Mouse (Mus musculus) myocyte (in vitro differentiated cells): ENCODE data around the gene Rsad2.

Experiments used
- CEBPB ChIP-seq: IDR thresholded peaks from 2 replicates; pipeline ENCODE4 v1.6.1; 2011; ENCODE audit warnings: mild to moderate bottlenecking, moderate library complexity; ENCODE audit not compliant: poor library complexity, insufficient read depth, severe bottlenecking
- E2F4 ChIP-seq: IDR thresholded peaks from one replicate; pipeline ENCODE4 v1.6.1; 2011; ENCODE audit warnings: mild to moderate bottlenecking, control low read depth, moderate library complexity; ENCODE audit not compliant: insufficient read depth
- POLR2A ChIP-seq: IDR thresholded peaks from one replicate; pipeline ENCODE4 v1.6.1; 2011; ENCODE audit warnings: low read depth, mild to moderate bottlenecking, control low read depth, moderate library complexity; ENCODE audit not compliant: insufficient read length
- POLR2AphosphoS2 ChIP-seq: IDR thresholded peaks from one replicate; pipeline ENCODE4 v1.6.1; 2011; ENCODE audit warnings: low read depth, control low read depth; ENCODE audit not compliant: insufficient read length
- TCF12 ChIP-seq: IDR thresholded peaks from one replicate; pipeline ENCODE4 v1.6.1; 2011; ENCODE audit warnings: mild to moderate bottlenecking, control low read depth; ENCODE audit not compliant: poor library complexity, insufficient read depth, severe bottlenecking
- USF1 ChIP-seq: IDR thresholded peaks from one replicate; pipeline ENCODE4 v1.6.1; 2011; ENCODE audit warnings: low read depth, mild to moderate bottlenecking, control low read depth, moderate library complexity

DNA sequence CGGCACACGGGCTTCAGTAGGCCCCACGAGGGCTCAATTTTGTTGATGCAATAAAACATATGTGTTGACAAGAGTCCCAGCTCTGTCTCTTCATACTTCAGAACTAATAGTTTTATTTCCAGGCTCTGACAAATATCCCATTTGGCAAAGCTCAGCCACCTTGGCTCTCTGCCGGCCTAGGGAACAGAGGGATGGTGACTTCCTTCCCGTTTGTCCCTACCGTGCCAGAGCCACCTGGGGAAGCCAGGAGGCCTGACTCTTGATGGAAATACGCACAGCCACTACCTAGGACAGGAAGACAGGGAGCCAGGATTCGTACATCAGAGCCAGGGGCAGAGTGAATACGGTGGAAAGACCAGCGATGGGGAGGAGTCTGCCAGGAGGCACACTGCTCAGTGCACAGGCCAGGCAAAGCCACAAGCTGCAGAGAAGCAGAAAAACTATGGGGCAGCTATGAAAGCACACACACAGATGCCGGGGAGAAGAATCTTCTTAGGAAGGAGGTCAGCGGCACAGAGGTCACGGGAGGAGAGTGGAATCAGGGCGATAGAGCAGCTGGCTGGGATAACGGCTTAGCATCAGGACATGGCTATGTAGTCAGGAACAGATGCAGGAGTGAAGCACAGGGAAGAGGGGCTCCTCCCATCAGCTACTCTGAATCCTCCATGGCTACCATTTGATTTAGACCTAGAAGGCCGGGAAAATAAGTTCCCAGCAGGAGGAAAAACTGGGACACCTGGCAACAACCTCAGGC is 52.7 kb downstream of the Rsad2 start:
- no peak for TF ChIP-seq E2F4
- no peak for TF ChIP-seq POLR2AphosphoS2
- TF ChIP-seq TCF12, result no peak
- TF ChIP-seq POLR2A, result no peak
- no peak for TF ChIP-seq CEBPB
- no peak for TF ChIP-seq USF1
